8 mouse cellular contexts compared by ENCODE assay signal in the genomic region with DNA sequence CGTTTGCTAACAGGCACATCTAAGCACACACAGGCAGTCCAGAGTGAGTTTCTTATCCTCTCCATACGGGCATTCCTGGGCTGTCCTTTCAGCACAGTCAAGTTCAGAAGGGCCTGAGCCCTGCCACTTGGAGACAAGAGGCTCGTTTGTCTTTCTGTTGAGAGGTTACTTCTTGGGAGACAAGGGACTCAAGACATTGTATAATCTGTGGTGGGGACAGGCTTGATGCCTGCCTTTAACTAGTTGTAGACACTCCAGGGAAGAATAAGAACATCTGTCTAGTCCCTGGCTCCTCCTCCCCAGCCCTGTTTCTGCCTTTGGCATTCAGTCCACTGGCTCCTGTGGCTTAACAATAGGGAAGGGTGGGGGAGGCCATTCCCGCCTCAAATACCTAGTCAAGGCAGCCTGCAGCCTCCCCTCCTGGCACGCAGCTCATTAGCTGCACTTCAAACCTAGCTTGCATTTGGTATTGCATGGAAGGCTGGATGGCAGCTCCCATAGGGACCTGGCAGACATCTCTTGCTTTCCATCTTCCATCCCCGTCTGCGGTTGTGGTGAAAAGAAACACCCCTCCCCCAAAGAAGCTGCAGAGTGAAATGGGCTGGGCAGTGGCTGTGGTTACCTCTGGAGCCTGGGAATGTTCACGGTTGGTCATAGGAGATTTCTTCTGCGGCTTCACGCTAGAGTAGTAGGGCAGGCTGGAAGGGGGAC. TPM values are rescaled to one million over a fixed set of nuclear protein-coding genes. Genes with fewer than 3 reads are reported as not detected.
DNase-seq lines count a peak whose midpoint lies in the region; ATAC-seq lines count a peak whose summit lies in the region.

No protein-coding gene starts in this region.

- peak overlapping the region; percentile 4; the same call in 1 of the 2 replicates for H3K4me2 ChIP-seq in heart, embryonic 13.5 days
- H3K4me2 ChIP-seq in forebrain, embryonic 15.5 days (replicated peaks), result no peak overlapping the region
- 0 out of 2 replicates have a peak overlapping the region, but pooled peaks have one; percentile 2 for H3K4me2 ChIP-seq in midbrain, embryonic 15.5 days

- H3K9me3 ChIP-seq in heart, embryonic 13.5 days, result no peaks in the 10 kb centered on the region
- H3K9me3 ChIP-seq in forebrain, embryonic 15.5 days, result no peaks in the 10 kb centered on the region
- no peaks in the 10 kb centered on the region for H3K9me3 ChIP-seq in midbrain, embryonic 15.5 days

- no peak overlapping the region for H3K4me3 ChIP-seq in heart, embryonic 13.5 days
- no peak overlapping the region for H3K4me3 ChIP-seq in forebrain, embryonic 15.5 days
- no peak overlapping the region for H3K4me3 ChIP-seq in midbrain, embryonic 15.5 days

- peak overlapping the region; percentile 57 for H3K27ac ChIP-seq in heart, embryonic 13.5 days (replicated peaks)
- H3K27ac ChIP-seq in forebrain, embryonic 15.5 days (replicated peaks), result peak overlapping the region; percentile 46; the same call in 1 of the 2 replicates
- peak overlapping the region; percentile 66 for H3K27ac ChIP-seq in midbrain, embryonic 15.5 days

- DNase-seq in heart, adult 18-20 months, result no peak
- DNase-seq in Muller cell, postnatal 12 days (ENCODE audit: inconsistent ontology term), result peak; percentile 57
- no peak for DNase-seq in cerebellum, postnatal 4 days (ENCODE audit: low spot score in 2 of 2)
- no peak for DNase-seq in right cerebral cortex, postnatal 36 days (ENCODE audit: low spot score in 2 of 2)

- ATAC-seq in heart, embryonic 13.5 days (ENCODE audit: extremely low read depth, insufficient number of reproducible peaks, low FRiP score, low TSS enrichment), result no peak
- ATAC-seq in forebrain, embryonic 15.5 days (replicated peaks), result peak; percentile 46; the same call in 1 of the 2 replicates
- ATAC-seq in midbrain, embryonic 15.5 days (replicated peaks), result peak; percentile 78
- ATAC-seq in megakaryocyte, adult 5-6 weeks (ENCODE audit: poor library complexity, severe bottlenecking), result no peak

- H3K9ac ChIP-seq in heart, embryonic 13.5 days, result peak overlapping the region; percentile 42
- no peak overlapping the region for H3K9ac ChIP-seq in forebrain, embryonic 15.5 days (replicated peaks)
- H3K9ac ChIP-seq in midbrain, embryonic 15.5 days, result no peak overlapping the region; the same call in 1 of the 2 replicates

- 24% methylated on average over 10 of the region's 10 CpGs for WGBS in heart, embryonic 13.5 days
- WGBS in forebrain, embryonic 15.5 days, result 6% methylated on average over 10 of the region's 10 CpGs
- WGBS in midbrain, embryonic 15.5 days, result 6% methylated on average over 10 of the region's 10 CpGs

- H3K36me3 ChIP-seq in heart, embryonic 13.5 days, result no peaks in the 10 kb centered on the region
- H3K36me3 ChIP-seq in forebrain, embryonic 15.5 days, result no peaks in the 10 kb centered on the region
- no peaks in the 10 kb centered on the region for H3K36me3 ChIP-seq in midbrain, embryonic 15.5 days (replicated peaks)

- H3K27me3 ChIP-seq in heart, embryonic 13.5 days (replicated peaks), result no peaks in the 10 kb centered on the region
- no peaks in the 10 kb centered on the region for H3K27me3 ChIP-seq in forebrain, embryonic 15.5 days
- no peaks in the 10 kb centered on the region for H3K27me3 ChIP-seq in midbrain, embryonic 15.5 days (replicated peaks)

- peaks cover 50% of the 10 kb centered on the region for H3K4me1 ChIP-seq in heart, embryonic 13.5 days
- H3K4me1 ChIP-seq in forebrain, embryonic 15.5 days, result peaks cover 20% of the 10 kb centered on the region
- H3K4me1 ChIP-seq in midbrain, embryonic 15.5 days, result peaks cover 22% of the 10 kb centered on the region

RNA-seq across cellular contexts. Expression of a gene that starts 29.8 kb away (rescaled TPM):
- polyA plus RNA-seq in heart, embryonic 13.5 days (2015; fragmentation: Nextera tagmentation; extraction: Ambion mirVana), result 8.6 and 10.4 TPM in 2 replicates
- total RNA-seq in heart, adult 18-20 months (2021), result 10 to 100 TPM; 45.5 to 46.2 TPM
- 9.2 and 10.4 TPM in 2 replicates for polyA plus RNA-seq in forebrain, embryonic 15.5 days (2015; fragmentation: Nextera tagmentation; extraction: Ambion mirVana)
- polyA plus RNA-seq in midbrain, embryonic 15.5 days (2015; fragmentation: Nextera tagmentation; extraction: Ambion mirVana), result 15.7 and 16.1 TPM in 2 replicates
- total RNA-seq in megakaryocyte, adult 5-6 weeks (2015), result 71.0 and 83.1 TPM in 2 replicates
- 28.1 and 35.0 TPM in 2 replicates for total RNA-seq in megakaryocyte, adult 5-6 weeks (2017)

RNA-seq across cellular contexts. Expression of a gene that starts 57.8 kb away (rescaled TPM):
- 26.4 and 29.9 TPM in 2 replicates for polyA plus RNA-seq in heart, embryonic 13.5 days (2015; fragmentation: Nextera tagmentation; extraction: Ambion mirVana)
- 1 to 10 TPM; 4.0 to 4.2 TPM for total RNA-seq in heart, adult 18-20 months (2021)
- 13.1 and 13.4 TPM in 2 replicates for polyA plus RNA-seq in forebrain, embryonic 15.5 days (2015; fragmentation: Nextera tagmentation; extraction: Ambion mirVana)
- 9.1 and 9.9 TPM in 2 replicates for polyA plus RNA-seq in midbrain, embryonic 15.5 days (2015; fragmentation: Nextera tagmentation; extraction: Ambion mirVana)
- 26.7 and 37.1 TPM in 2 replicates for total RNA-seq in megakaryocyte, adult 5-6 weeks (2015)
- total RNA-seq in megakaryocyte, adult 5-6 weeks (2017), result 15.7 and 23.1 TPM in 2 replicates

Comparison
In these comparisons a context has a peak if more than half of its experiments do, and no peak if none do; other contexts are left out.
1. ATAC-seq: peak in forebrain, embryonic 15.5 days (single experiment) and midbrain, embryonic 15.5 days (single experiment); none in heart, embryonic 13.5 days (single experiment) and megakaryocyte, adult 5-6 weeks (single experiment).
2. Peak in every context shown above with its lines, with median percentiles within 50 percentile points of each other: H3K27ac ChIP-seq.